Mouse (Mus musculus): ENCODE data around the gene Vmn1r59.
"Not testable (repeated sequence)": the region's sequence is repeated elsewhere in the genome, so short reads cannot be mapped to it uniquely, and the experiment has no call there.

Vmn1r59 gene

DNA sequence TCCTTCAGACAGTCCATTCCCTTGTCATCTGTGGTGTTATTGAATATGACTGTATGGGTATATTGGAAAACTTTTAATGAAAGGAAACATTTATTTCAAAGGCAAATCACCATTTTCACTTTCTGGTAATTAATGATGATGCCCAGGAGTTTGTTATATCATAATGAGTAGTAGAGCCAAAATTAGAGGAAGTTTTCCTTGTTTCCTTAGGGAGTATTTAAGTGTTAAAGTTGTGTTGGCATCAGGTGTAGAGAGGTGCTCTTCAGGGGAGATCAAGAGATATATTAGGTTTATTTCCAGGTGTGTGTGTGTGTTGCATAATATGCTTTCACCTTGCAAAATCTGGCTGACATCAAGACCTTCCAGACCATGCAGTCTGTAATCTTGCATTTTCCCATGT lies at the start of gene Vmn1r59:
Gene Vmn1r59 (minus strand): TSS at position 101 of the 400 bp plus-strand sequence.
- no peak for DNase-seq (ENCODE audit: low read depth, low spot score)

DNA sequence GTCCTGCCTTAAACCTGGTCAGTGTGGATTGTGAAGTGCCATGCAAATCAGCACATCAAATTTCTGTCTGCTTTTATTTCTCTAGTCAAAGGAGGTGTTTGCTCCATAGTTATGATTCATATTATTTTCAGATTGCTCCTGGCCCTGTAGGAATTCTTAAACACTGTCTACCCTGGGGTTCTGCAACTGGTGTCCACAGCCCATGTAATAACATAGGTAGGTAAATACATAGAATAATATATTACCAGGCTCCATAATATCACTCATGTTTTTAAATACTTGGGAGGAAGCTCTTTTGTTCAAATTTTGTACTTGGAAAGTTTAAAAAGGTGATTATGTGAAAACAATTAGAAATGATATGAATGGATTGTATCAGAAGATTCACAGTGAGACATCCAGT lies 37.3 kb upstream of the Vmn1r59 start, which contains the start of gene Vmn2r28:
Gene Vmn2r28 (minus strand): TSS at position 101 of the 400 bp plus-strand sequence.
- DNase-seq (ENCODE audit: low read depth, low spot score) = not testable (repeated sequence)

DNA sequence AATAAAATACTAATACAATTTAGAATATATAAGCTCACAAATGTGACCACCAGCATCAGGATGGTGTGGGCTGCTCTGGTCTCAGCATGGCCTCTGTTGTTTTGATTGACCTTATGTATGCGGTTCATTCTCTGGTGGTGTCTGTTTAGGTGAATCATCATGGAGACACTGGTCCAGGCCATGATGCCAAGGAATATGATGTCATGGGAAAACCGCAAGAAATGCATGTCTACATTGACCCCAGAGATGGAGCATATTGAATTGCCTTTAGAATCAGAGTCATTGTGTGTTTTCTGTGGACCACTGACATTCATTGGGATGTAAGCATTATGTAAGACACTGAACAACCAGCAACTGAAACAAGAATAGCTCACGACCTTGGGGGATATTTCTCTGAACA lies 2.6 kb downstream of the Vmn1r59 start:
- DNase-seq (ENCODE audit: low read depth, low spot score) = not testable (repeated sequence)

DNA sequence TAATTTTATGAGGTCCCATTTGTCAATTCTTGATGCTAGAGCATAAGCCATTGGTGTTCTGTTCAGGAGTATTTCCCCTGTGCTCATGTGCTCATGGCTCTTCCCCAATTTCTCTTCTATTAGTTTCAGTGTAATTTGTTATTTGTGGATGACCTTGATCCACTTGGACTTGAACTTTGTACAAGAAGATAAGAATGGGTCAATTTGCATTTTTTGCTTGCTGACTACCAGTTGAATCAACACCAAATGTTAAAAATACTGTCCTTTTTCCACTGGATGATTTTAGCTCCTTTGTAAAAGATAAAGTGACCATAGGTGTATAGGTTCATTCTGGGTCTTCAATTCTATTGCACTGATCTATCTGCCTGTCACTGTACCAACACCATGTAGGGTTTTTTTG lies 7.9 kb downstream of the Vmn1r59 start:
- no peak for DNase-seq (ENCODE audit: low read depth, low spot score)

DNA sequence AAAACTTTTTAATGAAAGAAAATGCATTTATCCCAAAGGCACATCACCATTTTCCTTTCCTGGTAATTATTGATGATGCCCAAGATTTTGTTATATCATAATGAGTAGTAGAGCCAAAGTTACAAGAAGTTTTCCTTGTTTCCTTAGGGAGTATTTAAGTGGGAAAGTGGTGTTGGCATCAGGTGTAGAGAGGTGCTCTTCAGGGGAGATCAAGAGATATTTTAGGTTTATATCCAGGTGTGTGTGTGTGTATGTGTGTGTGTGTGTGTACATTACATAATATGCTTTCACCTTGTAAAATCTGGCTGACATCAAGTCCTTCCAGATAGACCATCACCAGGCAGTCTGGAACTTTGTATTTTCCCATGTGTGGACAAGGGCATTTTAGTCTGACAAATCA lies 43.3 kb downstream of the Vmn1r59 start, which contains the start of gene Vmn1r58:
Gene Vmn1r58 (minus strand): TSS at position 101 of the 400 bp plus-strand sequence.
- not testable (repeated sequence) for DNase-seq (ENCODE audit: low read depth, low spot score)

DNA sequence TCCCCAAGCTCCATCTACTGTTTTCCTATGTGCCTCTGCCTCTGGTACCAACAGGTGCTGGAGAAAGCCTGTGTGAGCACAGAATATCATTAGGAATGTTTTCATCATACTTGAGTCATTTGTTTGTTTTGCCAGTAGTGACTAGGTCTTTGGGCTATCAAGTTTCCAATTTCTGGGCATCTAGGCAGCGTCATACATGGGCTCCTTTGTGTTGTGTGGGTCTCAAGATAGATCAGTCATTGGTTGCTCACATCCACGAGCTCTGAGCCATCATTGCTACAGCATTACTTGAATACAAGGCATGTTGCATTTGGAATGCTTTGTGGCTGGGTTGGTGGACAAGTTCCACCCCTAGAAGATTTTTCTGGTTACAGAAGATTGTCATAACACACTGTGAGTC lies 50.4 kb downstream of the Vmn1r59 start:
- no peak for DNase-seq (ENCODE audit: low read depth, low spot score)

Measured in mesoderm, embryonic 11.5 days (tissue).